Mouse (Mus musculus): ENCODE data around the gene Ctns. TPM values are rescaled to one million over a fixed set of nuclear protein-coding genes. Genes with fewer than 3 reads are reported as not detected.

Gene Ctns
- polyA plus RNA-seq, 1 experiment from 2014 or later, result 15.6 TPM

DNA sequence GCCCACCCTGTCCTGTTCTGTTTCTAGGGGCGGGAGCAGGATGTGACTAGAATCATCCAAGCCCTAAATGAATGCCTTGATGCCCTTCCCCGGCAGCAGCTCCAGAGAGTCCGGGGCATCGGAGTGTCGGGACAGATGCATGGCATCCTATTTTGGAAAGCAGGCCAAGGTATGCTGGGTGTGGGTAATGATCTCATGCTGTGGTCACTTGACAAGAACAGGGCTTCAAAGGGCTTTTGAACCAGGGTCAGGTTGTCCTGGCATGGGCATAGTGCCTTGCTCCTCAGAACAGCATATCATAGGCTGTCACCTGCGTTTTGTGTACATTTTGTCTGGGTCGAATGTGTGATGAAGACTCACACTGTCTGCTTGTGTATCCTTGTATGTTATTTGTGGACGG lies 5.1 kb upstream of the Ctns start:
- no peak overlapping the region for H3K4me2 ChIP-seq (ENCODE audit: low read length)
- H3K27me3 ChIP-seq (replicated peaks; ENCODE audit: control insufficient read depth, insufficient read depth, low read length), result no peaks in the 10 kb centered on the region
- no peaks in the 10 kb centered on the region; the same call in 1 of the 2 replicates for H3K4me1 ChIP-seq (replicated peaks; ENCODE audit: control insufficient read depth, insufficient read depth, low read length)
- H3K4me3 ChIP-seq (ENCODE audit: low read depth, low read length), result no peak overlapping the region
- WGBS, result 88% methylated on average over 8 of the region's 8 CpGs
- ATAC-seq (replicated peaks; ENCODE audit: low FRiP score, low TSS enrichment, low read depth) (no peak), DNase-seq (ENCODE audit: low spot score) (no peak)
- no peak overlapping the region for H3K27ac ChIP-seq (ENCODE audit: low read depth)
- no peak overlapping the region for H3K9ac ChIP-seq (ENCODE audit: low read length)
- H3K36me3 ChIP-seq (ENCODE audit: control insufficient read depth, insufficient read depth, low read length), result no peaks in the 10 kb centered on the region
- no peaks in the 10 kb centered on the region for H3K9me3 ChIP-seq (ENCODE audit: control insufficient read depth, low read length)

GRCm38 (mm10) chr11:73201597-73201996 lies 2.8 kb upstream of the Ctns start:
- Histone ChIP-seq H3K27me3 (replicated peaks; ENCODE audit: control insufficient read depth, insufficient read depth, low read length) (no peaks in the 10 kb centered on the region), H3K27ac (ENCODE audit: low read depth) (no peak overlapping the region), H3K4me1 (replicated peaks; ENCODE audit: control insufficient read depth, insufficient read depth, low read length) (peaks cover 6% of the 10 kb centered on the region; the same call in 1 of the 2 replicates), H3K4me3 (ENCODE audit: low read depth, low read length) (no peak overlapping the region), H3K9me3 (ENCODE audit: control insufficient read depth, low read length) (no peaks in the 10 kb centered on the region), H3K4me2 (ENCODE audit: low read length) (no peak overlapping the region), H3K9ac (ENCODE audit: low read length) (no peak overlapping the region), H3K36me3 (ENCODE audit: control insufficient read depth, insufficient read depth, low read length) (no peaks in the 10 kb centered on the region)
- ATAC-seq (replicated peaks; ENCODE audit: low FRiP score, low TSS enrichment, low read depth) (no peak), DNase-seq (ENCODE audit: low spot score) (no peak)
- 32% methylated on average over 4 of the region's 4 CpGs for WGBS

DNA sequence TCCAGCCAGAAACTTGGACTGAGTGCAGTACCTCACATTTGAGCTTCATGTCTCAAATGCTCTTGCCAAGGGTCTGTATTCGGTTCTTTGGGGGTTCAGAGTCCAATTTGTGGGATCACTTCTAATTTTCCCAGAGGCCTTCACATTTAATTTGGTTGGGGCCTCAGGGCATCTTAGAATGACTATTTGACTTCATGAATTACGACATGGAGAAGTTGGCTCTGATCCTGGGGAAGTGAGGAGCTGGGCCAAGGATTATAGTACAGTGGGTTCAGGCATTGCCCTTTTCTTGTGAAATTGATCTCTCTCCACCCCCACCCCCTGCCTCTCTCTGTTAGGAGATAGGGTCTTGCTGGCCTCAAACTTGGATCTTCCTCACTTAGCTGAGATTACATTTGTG lies 2.2 kb upstream of the Ctns start:
- Histone ChIP-seq H3K36me3 (ENCODE audit: control insufficient read depth, insufficient read depth, low read length) (no peaks in the 10 kb centered on the region; the same call in 1 of the 2 replicates), H3K27me3 (replicated peaks; ENCODE audit: control insufficient read depth, insufficient read depth, low read length) (no peaks in the 10 kb centered on the region), H3K9me3 (ENCODE audit: control insufficient read depth, low read length) (no peaks in the 10 kb centered on the region), H3K4me2 (ENCODE audit: low read length) (no peak overlapping the region), H3K4me3 (ENCODE audit: low read depth, low read length) (no peak overlapping the region), H3K9ac (ENCODE audit: low read length) (no peak overlapping the region), H3K27ac (ENCODE audit: low read depth) (no peak overlapping the region), H3K4me1 (replicated peaks; ENCODE audit: control insufficient read depth, insufficient read depth, low read length) (peaks cover 6% of the 10 kb centered on the region; the same call in 1 of the 2 replicates)
- WGBS, result 66% methylated on average over 2 of the region's 2 CpGs
- DNase-seq (ENCODE audit: low spot score), result no peak
- ATAC-seq (replicated peaks; ENCODE audit: low FRiP score, low TSS enrichment, low read depth), result no peak

GRCm38 (mm10) chr11:73199879-73200278 lies 1.0 kb upstream of the Ctns start:
- H3K36me3 ChIP-seq (ENCODE audit: control insufficient read depth, insufficient read depth, low read length), result peaks cover 4% of the 10 kb centered on the region; the same call in 1 of the 2 replicates
- H3K27ac ChIP-seq (ENCODE audit: low read depth), result no peak overlapping the region
- peak overlapping the region; percentile 53 for H3K9ac ChIP-seq (ENCODE audit: low read length)
- H3K4me2 ChIP-seq (ENCODE audit: low read length), result peak overlapping the region; percentile 96
- no peak for ATAC-seq (replicated peaks; ENCODE audit: low FRiP score, low TSS enrichment, low read depth)
- WGBS, result 5% methylated on average over 12 of the region's 12 CpGs
- H3K27me3 ChIP-seq (replicated peaks; ENCODE audit: control insufficient read depth, insufficient read depth, low read length), result no peaks in the 10 kb centered on the region
- no peaks in the 10 kb centered on the region for H3K9me3 ChIP-seq (ENCODE audit: control insufficient read depth, low read length)
- peak overlapping the region; percentile 72 for H3K4me3 ChIP-seq (ENCODE audit: low read depth, low read length)
- no peak for DNase-seq (ENCODE audit: low spot score)
- H3K4me1 ChIP-seq (replicated peaks; ENCODE audit: control insufficient read depth, insufficient read depth, low read length), result peaks cover 6% of the 10 kb centered on the region; the same call in 1 of the 2 replicates

- Histone ChIP-seq H3K27me3 (replicated peaks; ENCODE audit: control insufficient read depth, insufficient read depth, low read length) (no peaks in the 10 kb centered on the region), H3K4me1 (replicated peaks; ENCODE audit: control insufficient read depth, insufficient read depth, low read length) (peaks cover 6% of the 10 kb centered on the region; the same call in 1 of the 2 replicates), H3K27ac (ENCODE audit: low read depth) (no peak within 1 kb of the TSS), H3K9ac (ENCODE audit: low read length) (peak within 1 kb of the TSS; percentile 53), H3K9me3 (ENCODE audit: control insufficient read depth, low read length) (no peaks in the 10 kb centered on the region), H3K4me2 (ENCODE audit: low read length) (peak within 1 kb of the TSS; percentile 96), H3K4me3 (ENCODE audit: low read depth, low read length) (peak within 1 kb of the TSS; percentile 72), H3K36me3 (ENCODE audit: control insufficient read depth, insufficient read depth, low read length) (peaks cover 4% of the 10 kb centered on the region; the same call in 1 of the 2 replicates)
- ATAC-seq (replicated peaks; ENCODE audit: low FRiP score, low TSS enrichment, low read depth), result peak; percentile 98
- peak; percentile 93 for DNase-seq (ENCODE audit: low spot score)
- under 1% methylated on average over 32 of the region's 32 CpGs for WGBS
These were observed 429 bp upstream of the Ctns start, which contains the start of gene Shpk for GRCm38 (mm10) chr11:73199230-73199712. Shpk (plus strand) TSS chr11:73199460.

GRCm38 (mm10) chr11:73198190-73198589 lies 652 bp downstream of the Ctns start:
- peaks cover 4% of the 10 kb centered on the region; the same call in 1 of the 2 replicates for H3K36me3 ChIP-seq (ENCODE audit: control insufficient read depth, insufficient read depth, low read length)
- H3K27me3 ChIP-seq (replicated peaks; ENCODE audit: control insufficient read depth, insufficient read depth, low read length), result no peaks in the 10 kb centered on the region
- peaks cover 6% of the 10 kb centered on the region; the same call in 1 of the 2 replicates for H3K4me1 ChIP-seq (replicated peaks; ENCODE audit: control insufficient read depth, insufficient read depth, low read length)
- WGBS, result 9% methylated on average over 1 of the region's 1 CpGs
- H3K27ac ChIP-seq (ENCODE audit: low read depth), result no peak overlapping the region
- peak overlapping the region; percentile 96 for H3K4me2 ChIP-seq (ENCODE audit: low read length)
- peak overlapping the region; percentile 53 for H3K9ac ChIP-seq (ENCODE audit: low read length)
- peak overlapping the region; percentile 72 for H3K4me3 ChIP-seq (ENCODE audit: low read depth, low read length)
- H3K9me3 ChIP-seq (ENCODE audit: control insufficient read depth, low read length), result no peaks in the 10 kb centered on the region
- ATAC-seq (replicated peaks; ENCODE audit: low FRiP score, low TSS enrichment, low read depth) (no peak), DNase-seq (ENCODE audit: low spot score) (no peak)

DNA sequence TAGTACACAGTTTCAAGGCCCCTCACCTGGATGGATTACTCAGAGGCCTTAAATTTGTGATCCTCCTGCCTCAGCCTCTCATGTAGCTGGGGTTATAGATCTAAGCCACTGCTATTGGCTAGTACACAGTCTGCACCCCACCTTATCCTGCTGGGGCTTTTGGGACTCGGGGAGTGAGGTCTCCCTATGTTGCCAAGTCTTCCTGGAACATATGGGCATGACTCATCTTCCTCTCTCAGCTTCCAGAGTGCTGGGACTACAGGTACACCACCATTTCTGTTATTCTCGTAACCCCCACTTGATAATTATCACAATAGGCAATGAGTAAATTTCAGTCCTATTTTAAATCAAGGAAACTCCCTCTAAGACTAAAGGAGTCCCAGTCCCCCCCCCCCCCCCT lies 4.4 kb downstream of the Ctns start:
- peaks cover 25% of the 10 kb centered on the region for H3K36me3 ChIP-seq (ENCODE audit: control insufficient read depth, insufficient read depth, low read length)
- no peaks in the 10 kb centered on the region for H3K27me3 ChIP-seq (replicated peaks; ENCODE audit: control insufficient read depth, insufficient read depth, low read length)
- H3K4me1 ChIP-seq (replicated peaks; ENCODE audit: control insufficient read depth, insufficient read depth, low read length), result peaks cover 6% of the 10 kb centered on the region; the same call in 1 of the 2 replicates
- ATAC-seq (replicated peaks; ENCODE audit: low FRiP score, low TSS enrichment, low read depth) (no peak), DNase-seq (ENCODE audit: low spot score) (no peak)
- H3K9me3 ChIP-seq (ENCODE audit: control insufficient read depth, low read length), result no peaks in the 10 kb centered on the region
- no peak overlapping the region for H3K4me2 ChIP-seq (ENCODE audit: low read length)
- 72% methylated on average over 2 of the region's 2 CpGs for WGBS
- H3K27ac ChIP-seq (ENCODE audit: low read depth), result no peak overlapping the region
- H3K9ac ChIP-seq (ENCODE audit: low read length), result no peak overlapping the region
- no peak overlapping the region for H3K4me3 ChIP-seq (ENCODE audit: low read depth, low read length)

GRCm38 (mm10) chr11:73193047-73193446 lies 5.8 kb downstream of the Ctns start:
- Histone ChIP-seq H3K27ac (ENCODE audit: low read depth) (no peak overlapping the region), H3K27me3 (replicated peaks; ENCODE audit: control insufficient read depth, insufficient read depth, low read length) (no peaks in the 10 kb centered on the region), H3K4me2 (ENCODE audit: low read length) (no peak overlapping the region), H3K4me3 (ENCODE audit: low read depth, low read length) (no peak overlapping the region), H3K4me1 (replicated peaks; ENCODE audit: control insufficient read depth, insufficient read depth, low read length) (peaks cover under 1% of the 10 kb centered on the region; the same call in 1 of the 2 replicates), H3K36me3 (ENCODE audit: control insufficient read depth, insufficient read depth, low read length) (peaks cover 25% of the 10 kb centered on the region), H3K9me3 (ENCODE audit: control insufficient read depth, low read length) (no peaks in the 10 kb centered on the region), H3K9ac (ENCODE audit: low read length) (no peak overlapping the region)
- ATAC-seq (replicated peaks; ENCODE audit: low FRiP score, low TSS enrichment, low read depth), result no peak
- WGBS, result 73% methylated on average over 6 of the region's 6 CpGs
- DNase-seq (ENCODE audit: low spot score), result no peak

GRCm38 (mm10) chr11:73187231-73187630 lies 11.6 kb downstream of the Ctns start:
- ATAC-seq (replicated peaks; ENCODE audit: low FRiP score, low TSS enrichment, low read depth) (no peak), DNase-seq (ENCODE audit: low spot score) (no peak)
- no peaks in the 10 kb centered on the region for H3K4me1 ChIP-seq (replicated peaks; ENCODE audit: control insufficient read depth, insufficient read depth, low read length)
- H3K9me3 ChIP-seq (ENCODE audit: control insufficient read depth, low read length), result no peaks in the 10 kb centered on the region
- H3K27me3 ChIP-seq (replicated peaks; ENCODE audit: control insufficient read depth, insufficient read depth, low read length), result no peaks in the 10 kb centered on the region
- H3K36me3 ChIP-seq (ENCODE audit: control insufficient read depth, insufficient read depth, low read length), result peaks cover 68% of the 10 kb centered on the region
- H3K27ac ChIP-seq (ENCODE audit: low read depth), result no peak overlapping the region
- no peak overlapping the region for H3K4me3 ChIP-seq (ENCODE audit: low read depth, low read length)
- 84% methylated on average over 6 of the region's 6 CpGs for WGBS
- H3K4me2 ChIP-seq (ENCODE audit: low read length), result no peak overlapping the region
- no peak overlapping the region for H3K9ac ChIP-seq (ENCODE audit: low read length)

Data from intestine, embryonic 14.5 days (tissue).